Mouse (Mus musculus): ENCODE results near the gene Tufm. TPM values are rescaled to one million over a fixed set of nuclear protein-coding genes. Genes with fewer than 3 reads are reported as not detected.

The Tufm gene
- polyA plus RNA-seq, 1 experiment from 2014 or later = 139 TPM

DNA sequence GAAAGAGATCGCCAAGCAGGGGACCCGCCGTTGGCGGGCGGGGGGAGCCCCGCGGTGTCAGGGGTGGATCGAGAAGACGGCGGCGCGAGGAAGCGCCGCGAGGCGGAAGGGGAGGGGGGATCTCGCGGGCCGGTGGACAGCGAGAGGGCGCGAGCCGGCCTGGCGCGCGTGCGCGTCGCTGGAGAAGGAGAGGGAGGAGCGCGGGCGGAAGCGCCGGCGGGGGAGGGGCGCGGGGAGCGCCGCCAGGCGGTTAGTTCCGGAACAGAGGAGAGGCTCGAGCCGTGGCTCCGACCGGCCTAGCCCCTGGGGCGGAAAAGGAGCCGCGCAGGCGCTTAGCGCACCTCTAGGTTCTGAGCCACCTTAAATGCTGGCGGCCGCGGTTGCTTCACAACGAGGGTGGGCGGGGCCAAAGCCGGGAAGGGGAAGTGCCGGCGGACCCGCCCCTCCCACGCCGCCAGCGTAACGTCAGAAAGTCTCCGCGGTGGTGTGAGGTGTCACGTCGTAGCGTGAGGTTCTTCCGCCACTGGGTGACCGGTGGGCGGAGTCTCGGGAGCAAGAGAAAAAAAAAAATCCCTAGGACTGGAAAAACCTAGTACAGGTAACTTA is 16.2 kb downstream of the Tufm start, which contains the start of gene Atxn2l:
TSS of gene Atxn2l (minus strand) at position 165 of the 606 bp plus-strand sequence.
- H3K4me3 ChIP-seq (replicated peaks) = peak within 1 kb of the TSS; percentile 76
- peak within 1 kb of the TSS; percentile 80 for H3K4me2 ChIP-seq
- WGBS = 0% methylated on average over 51 of the region's 72 CpGs
- peaks cover 28% of the 10 kb centered on the region for H3K36me3 ChIP-seq
- peak within 1 kb of the TSS; percentile 100 for H3K9ac ChIP-seq (replicated peaks)
- peak; percentile 89 for ATAC-seq (ENCODE audit: low FRiP score)
- peak within 1 kb of the TSS; percentile 97 for H3K27ac ChIP-seq (replicated peaks)
- no peaks in the 10 kb centered on the region for H3K27me3 ChIP-seq (replicated peaks)
- H3K4me1 ChIP-seq = peaks cover 29% of the 10 kb centered on the region
- no peaks in the 10 kb centered on the region for H3K9me3 ChIP-seq (replicated peaks)

DNA sequence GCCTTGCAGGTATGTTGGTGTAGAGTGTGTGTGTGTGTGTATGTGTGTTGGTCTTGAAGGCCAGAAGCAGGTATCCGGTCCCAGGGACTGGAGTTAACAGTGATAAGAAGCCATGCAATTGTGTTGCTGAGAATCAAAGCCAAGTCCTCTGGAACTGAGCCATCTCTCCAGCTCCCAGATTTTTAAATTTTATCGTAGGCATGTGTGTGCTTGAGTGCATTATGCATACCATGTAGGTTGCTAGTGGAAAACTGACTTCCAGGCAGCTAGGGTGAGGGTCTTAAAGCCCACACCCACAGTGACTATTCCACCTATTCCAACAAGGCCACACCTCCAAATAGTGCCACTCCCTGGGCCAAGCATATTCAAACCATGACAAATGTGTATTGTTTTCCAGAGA is 17.8 kb downstream of the Tufm start:
- no peak overlapping the region for H3K27ac ChIP-seq (replicated peaks)
- H3K4me2 ChIP-seq = no peak overlapping the region
- 89% methylated on average over 2 of the region's 2 CpGs for WGBS
- no peak overlapping the region for H3K4me3 ChIP-seq (replicated peaks)
- H3K27me3 ChIP-seq (replicated peaks) = no peaks in the 10 kb centered on the region
- H3K4me1 ChIP-seq = peaks cover 25% of the 10 kb centered on the region
- H3K9me3 ChIP-seq (replicated peaks) = no peaks in the 10 kb centered on the region
- H3K9ac ChIP-seq (replicated peaks) = no peak overlapping the region
- H3K36me3 ChIP-seq = peaks cover 13% of the 10 kb centered on the region
- ATAC-seq (ENCODE audit: low FRiP score) = no peak

DNA sequence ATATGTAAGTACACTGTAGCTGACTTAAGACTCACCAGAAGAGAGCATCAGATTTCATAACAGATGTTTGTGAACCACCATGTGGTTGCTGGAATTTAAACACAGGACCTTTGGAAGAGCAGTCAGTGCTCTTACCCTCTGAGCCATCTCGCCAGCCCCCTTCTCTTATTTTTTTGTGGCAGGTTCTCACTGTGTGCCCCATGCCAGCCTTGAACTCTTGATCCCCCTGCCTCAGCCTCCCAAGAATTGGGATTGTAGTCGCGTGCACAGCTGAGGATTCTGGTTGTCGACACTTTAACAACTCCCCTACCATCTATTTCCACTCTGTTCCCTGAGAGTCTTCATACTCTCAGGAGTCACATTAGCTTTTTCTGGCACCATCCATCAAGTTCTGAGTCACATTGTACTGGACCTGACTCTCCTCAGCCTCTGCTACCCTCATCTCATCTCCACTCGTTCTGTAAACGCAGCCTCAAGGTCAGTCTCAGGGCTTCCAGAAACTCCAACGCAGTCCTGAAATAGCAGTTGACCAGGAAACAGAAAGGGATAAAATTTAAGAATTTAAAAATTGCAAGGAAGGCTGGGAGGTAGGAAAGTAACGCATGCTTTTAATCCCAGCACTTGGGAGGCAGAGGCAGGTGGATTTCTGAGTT is 20.1 kb downstream of the Tufm start:
- Histone ChIP-seq H3K36me3 (no peaks in the 10 kb centered on the region), H3K9ac (replicated peaks) (no peak overlapping the region), H3K9me3 (replicated peaks) (no peaks in the 10 kb centered on the region), H3K27me3 (replicated peaks) (no peaks in the 10 kb centered on the region), H3K4me2 (no peak overlapping the region), H3K27ac (replicated peaks) (no peak overlapping the region), H3K4me1 (0 out of 2 replicates have a peak, but pooled peaks cover 6% of the 10 kb centered on the region), H3K4me3 (replicated peaks) (no peak overlapping the region)
- ATAC-seq (ENCODE audit: low FRiP score) = no peak
- WGBS = 82% methylated on average over 8 of the region's 8 CpGs

- no peak overlapping the region for H3K4me2 ChIP-seq
- H3K27me3 ChIP-seq (replicated peaks) = no peaks in the 10 kb centered on the region
- H3K36me3 ChIP-seq = no peaks in the 10 kb centered on the region
- H3K9ac ChIP-seq (replicated peaks) = no peak overlapping the region
- WGBS = 85% methylated on average over 3 of the region's 3 CpGs
- no peak overlapping the region for H3K27ac ChIP-seq (replicated peaks)
- no peaks in the 10 kb centered on the region for H3K4me1 ChIP-seq
- ATAC-seq (ENCODE audit: low FRiP score) = no peak
- no peak overlapping the region for H3K4me3 ChIP-seq (replicated peaks)
- no peaks in the 10 kb centered on the region for H3K9me3 ChIP-seq (replicated peaks)
These were observed 24.1 kb downstream of the Tufm start for GRCm38 (mm10) chr7:126511287-126511686.

DNA sequence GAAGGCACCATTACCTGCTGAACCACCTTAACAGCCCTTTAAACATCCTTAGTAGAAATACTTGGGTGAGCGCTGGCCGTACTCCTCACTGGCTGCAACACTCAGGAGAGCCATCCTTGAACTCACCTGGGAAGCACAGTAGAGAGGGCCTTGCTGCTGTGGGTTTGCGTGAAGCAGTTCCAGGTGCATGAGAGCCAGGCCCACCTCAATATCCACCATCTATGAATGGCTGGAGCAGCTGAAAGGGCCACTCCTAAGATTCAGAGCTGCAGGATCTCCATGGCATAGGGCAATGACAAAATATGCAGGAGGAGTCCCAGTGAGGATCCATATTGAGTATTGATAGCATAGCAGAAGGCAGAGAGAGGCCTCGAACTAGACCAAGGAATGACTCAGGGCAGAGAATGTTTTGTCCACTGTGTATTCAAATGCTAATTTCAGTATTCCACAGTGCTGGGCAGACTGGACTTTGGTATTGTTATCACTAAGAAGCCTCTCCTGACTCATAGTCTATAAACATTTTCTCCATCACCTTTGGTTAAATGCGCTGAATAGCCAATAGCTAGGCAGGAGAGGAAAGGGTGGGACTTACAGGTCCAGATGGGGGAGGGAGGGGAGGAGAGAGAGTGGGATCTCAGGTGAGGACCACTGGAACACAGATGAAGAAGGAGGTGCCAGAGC is 31.2 kb downstream of the Tufm start:
- Histone ChIP-seq H3K4me2 (no peak overlapping the region), H3K9me3 (replicated peaks) (no peaks in the 10 kb centered on the region), H3K27me3 (replicated peaks) (no peaks in the 10 kb centered on the region), H3K4me1 (no peaks in the 10 kb centered on the region), H3K4me3 (replicated peaks) (no peak overlapping the region), H3K9ac (replicated peaks) (no peak overlapping the region), H3K36me3 (no peaks in the 10 kb centered on the region), H3K27ac (replicated peaks) (no peak overlapping the region)
- 78% methylated on average over 5 of the region's 5 CpGs for WGBS
- ATAC-seq (ENCODE audit: low FRiP score) = no peak

DNA sequence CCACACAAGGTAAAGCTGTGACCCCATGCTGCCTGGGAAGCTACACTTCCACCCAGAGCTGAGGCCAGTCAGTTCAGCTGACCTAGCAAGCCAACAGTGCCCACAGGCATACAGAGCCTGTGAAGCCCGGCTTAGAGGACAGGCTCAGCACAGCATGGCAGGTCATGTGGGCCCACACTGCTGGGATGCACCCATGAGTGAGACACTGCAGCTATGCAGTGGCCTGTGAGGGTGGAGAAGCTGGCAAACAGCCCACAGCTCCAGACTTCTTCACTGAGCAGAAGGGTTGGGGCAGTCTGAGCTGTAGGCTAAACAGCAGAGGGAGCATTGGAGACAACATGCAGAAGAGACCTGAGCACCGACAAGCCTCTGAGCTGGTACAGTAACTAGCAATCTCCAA is 32.4 kb downstream of the Tufm start:
- no peak for ATAC-seq (ENCODE audit: low FRiP score)
- no peaks in the 10 kb centered on the region for H3K4me1 ChIP-seq
- H3K4me3 ChIP-seq (replicated peaks) = no peak overlapping the region
- no peak overlapping the region for H3K27ac ChIP-seq (replicated peaks)
- H3K4me2 ChIP-seq = no peak overlapping the region
- H3K36me3 ChIP-seq = no peaks in the 10 kb centered on the region
- H3K9me3 ChIP-seq (replicated peaks) = no peaks in the 10 kb centered on the region
- no peak overlapping the region for H3K9ac ChIP-seq (replicated peaks)
- no peaks in the 10 kb centered on the region for H3K27me3 ChIP-seq (replicated peaks)
- 78% methylated on average over 2 of the region's 2 CpGs for WGBS

DNA sequence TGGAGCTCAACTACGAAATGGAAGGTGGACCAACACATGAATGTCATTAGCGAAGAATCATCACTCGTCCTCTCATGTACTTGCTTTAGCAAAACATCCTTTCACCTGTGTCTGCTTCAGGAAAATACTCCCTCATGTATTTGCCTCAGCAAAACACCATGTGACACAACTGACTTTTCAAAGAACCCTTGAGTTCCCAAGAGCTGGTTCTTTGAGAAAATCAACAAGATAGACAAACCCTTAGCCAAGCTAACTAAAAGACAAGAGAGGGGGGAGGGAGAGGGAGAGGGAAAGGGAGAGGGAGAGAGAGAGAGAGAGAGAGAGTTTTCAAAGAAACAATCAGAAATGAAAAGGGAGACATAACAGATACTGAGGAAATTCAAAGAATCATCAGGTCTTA is 36.2 kb downstream of the Tufm start:
- Histone ChIP-seq H3K4me3 (replicated peaks) (no peak overlapping the region), H3K27ac (replicated peaks) (no peak overlapping the region), H3K4me1 (peaks cover 4% of the 10 kb centered on the region; the same call in 1 of the 2 replicates), H3K36me3 (no peaks in the 10 kb centered on the region), H3K9me3 (replicated peaks) (no peaks in the 10 kb centered on the region), H3K27me3 (replicated peaks) (no peaks in the 10 kb centered on the region), H3K4me2 (no peak overlapping the region), H3K9ac (replicated peaks) (no peak overlapping the region)
- 83% methylated on average over 3 of the region's 3 CpGs for WGBS
- ATAC-seq (ENCODE audit: low FRiP score) = no peak

GRCm38 (mm10) chr7:126528166-126528577 is 41.0 kb downstream of the Tufm start:
- H3K27ac ChIP-seq (replicated peaks) = peak overlapping the region; percentile 66
- 0 out of 2 replicates have a peak overlapping the region, but pooled peaks have one; percentile 30 for H3K4me2 ChIP-seq
- no peaks in the 10 kb centered on the region for H3K9me3 ChIP-seq (replicated peaks)
- WGBS = 0% methylated on average over 1 of the region's 1 CpGs
- no peaks in the 10 kb centered on the region for H3K27me3 ChIP-seq (replicated peaks)
- H3K9ac ChIP-seq (replicated peaks) = no peak overlapping the region
- no peak overlapping the region for H3K4me3 ChIP-seq (replicated peaks)
- peaks cover 4% of the 10 kb centered on the region; the same call in 1 of the 2 replicates for H3K4me1 ChIP-seq
- H3K36me3 ChIP-seq = no peaks in the 10 kb centered on the region
- ATAC-seq (ENCODE audit: low FRiP score) = peak; percentile 45; the same call in 1 of the 2 replicates

GRCm38 (mm10) chr7:126533434-126533833 is 46.3 kb downstream of the Tufm start:
- H3K9me3 ChIP-seq (replicated peaks) = no peaks in the 10 kb centered on the region
- 85% methylated on average over 1 of the region's 1 CpGs for WGBS
- H3K4me1 ChIP-seq = peaks cover 14% of the 10 kb centered on the region
- no peak overlapping the region for H3K9ac ChIP-seq (replicated peaks)
- H3K4me2 ChIP-seq = no peak overlapping the region
- peaks cover 9% of the 10 kb centered on the region for H3K27me3 ChIP-seq (replicated peaks)
- ATAC-seq (ENCODE audit: low FRiP score) = no peak
- no peaks in the 10 kb centered on the region for H3K36me3 ChIP-seq
- H3K27ac ChIP-seq (replicated peaks) = no peak overlapping the region
- H3K4me3 ChIP-seq (replicated peaks) = no peak overlapping the region

DNA sequence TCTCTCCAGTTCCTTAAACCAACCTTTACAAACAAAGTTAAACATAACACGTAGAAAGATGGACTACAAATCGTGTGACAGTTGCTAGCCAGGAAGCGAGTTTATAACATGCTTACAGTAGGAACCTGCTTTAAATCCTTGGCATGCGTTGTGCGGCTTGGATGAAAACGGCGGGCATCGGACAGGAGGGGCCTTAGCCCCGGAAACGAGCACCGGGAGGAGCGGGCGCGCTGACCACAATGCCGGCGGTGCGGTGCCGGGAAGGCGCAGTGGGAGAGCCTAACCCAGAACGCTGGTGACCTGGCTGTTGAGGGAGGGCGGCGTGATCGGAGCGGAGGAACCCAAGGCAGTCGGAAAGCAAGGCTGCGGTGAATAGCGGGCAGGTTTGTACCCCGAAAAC is 48.6 kb downstream of the Tufm start:
- Histone ChIP-seq H3K9ac (replicated peaks) (peak overlapping the region; percentile 60), H3K4me1 (peaks cover 14% of the 10 kb centered on the region), H3K9me3 (replicated peaks) (no peaks in the 10 kb centered on the region), H3K27me3 (replicated peaks) (peaks cover 9% of the 10 kb centered on the region), H3K36me3 (no peaks in the 10 kb centered on the region), H3K4me2 (peak overlapping the region; percentile 93), H3K27ac (replicated peaks) (no peak overlapping the region), H3K4me3 (replicated peaks) (peak overlapping the region; percentile 47)
- no peak for ATAC-seq (ENCODE audit: low FRiP score)
- WGBS = 2% methylated on average over 28 of the region's 28 CpGs

- peak overlapping the region; percentile 60 for H3K9ac ChIP-seq (replicated peaks)
- H3K4me1 ChIP-seq = peaks cover 14% of the 10 kb centered on the region
- WGBS = 63% methylated on average over 9 of the region's 9 CpGs
- peak overlapping the region; percentile 47 for H3K4me3 ChIP-seq (replicated peaks)
- no peak overlapping the region for H3K27ac ChIP-seq (replicated peaks)
- peaks cover 9% of the 10 kb centered on the region for H3K27me3 ChIP-seq (replicated peaks)
- H3K4me2 ChIP-seq = peak overlapping the region; percentile 93
- H3K36me3 ChIP-seq = no peaks in the 10 kb centered on the region
- no peaks in the 10 kb centered on the region for H3K9me3 ChIP-seq (replicated peaks)
- ATAC-seq (ENCODE audit: low FRiP score) = no peak
These were observed 49.3 kb downstream of the Tufm start for GRCm38 (mm10) chr7:126536466-126536865.
